Comparison of ENCODE assay signal across 20 mouse cellular contexts in the genomic region with DNA sequence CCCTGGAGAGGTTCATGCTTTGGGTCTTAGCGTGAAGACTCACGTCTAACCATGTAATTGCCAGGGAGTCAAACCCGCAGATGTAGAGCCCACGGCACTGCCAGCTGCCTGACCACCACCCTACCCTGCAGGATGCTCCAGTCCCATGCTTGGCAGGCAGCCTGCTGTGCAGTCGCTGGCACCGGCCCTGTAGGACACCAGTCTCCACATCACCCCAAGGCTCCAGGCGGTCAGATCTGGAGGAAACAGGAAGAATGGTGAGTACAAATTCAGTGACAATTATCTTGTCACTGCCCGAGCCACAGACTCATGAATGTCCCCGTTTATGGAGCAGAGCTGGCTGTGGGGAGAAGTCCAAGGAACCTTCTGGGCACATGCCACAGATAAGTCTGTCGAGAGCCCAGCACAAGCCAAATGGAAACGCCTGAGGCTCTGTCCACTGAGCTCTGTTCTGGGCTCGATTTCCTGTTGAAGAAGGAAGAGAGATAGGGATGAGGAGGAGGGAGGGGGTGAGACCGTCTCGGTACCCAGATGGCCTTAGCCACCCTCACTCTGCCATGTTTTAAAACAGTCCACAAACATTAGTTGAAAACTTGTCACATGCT.
DNase-seq lines count a peak whose midpoint lies in the region; ATAC-seq lines count a peak whose summit lies in the region.
"Had no signal": no experiment of that assay in that cellular context is flagged by ENCODE, and none has a peak within 500 bp of the region (broad histone marks: within the 10 kb centered on the region; RNA-seq: fewer than 3 reads in every experiment).

No protein-coding gene starts in this region.

- H3K9ac ChIP-seq in kidney, embryonic 16.5 days (replicated peaks; ENCODE audit: low read length) = no peak overlapping the region
- H3K9ac ChIP-seq: forebrain, embryonic 15.5 days; limb, embryonic 13.5 days; liver, embryonic 14.5 days; midbrain, embryonic 13.5 days; neural tube, embryonic 12.5 days had no signal

- no peak overlapping the region for H3K4me3 ChIP-seq in kidney, embryonic 16.5 days (ENCODE audit: low read length)
- H3K4me3 ChIP-seq: forebrain, embryonic 15.5 days; hindbrain, embryonic 12.5 days; limb, embryonic 13.5 days; midbrain, embryonic 13.5 days; neural tube, embryonic 12.5 days had no signal

- H3K27me3 ChIP-seq in kidney, embryonic 16.5 days (ENCODE audit: insufficient read depth, low read length) = peaks cover 57% of the 10 kb centered on the region
- H3K27me3 ChIP-seq: forebrain, embryonic 15.5 days; midbrain, embryonic 13.5 days; neural tube, embryonic 12.5 days had no signal

- DNase-seq in gastrocnemius, postnatal 10 days = peak; percentile 18
- DNase-seq in gastrocnemius, adult 8-10 months (ENCODE audit: low spot score in 2 of 2) = no peak
- DNase-seq in right cerebral cortex, postnatal 4 days = peak; percentile 11
- no peak for DNase-seq in right cerebral cortex, postnatal 25 days
- DNase-seq in lung, adult 18-20 months = peak; percentile 59 to 74
- peak; percentile 67 to 80 for DNase-seq in lung, postnatal 4 days
- DNase-seq in frontal cortex, postnatal 25 days (ENCODE audit: low spot score in 2 of 2) = no peak
- DNase-seq: cerebellum, adult 8-10 months; kidney, adult 9 months; kidney, postnatal 4 days; right cerebral cortex, adult 18-20 months; thymus, postnatal 36 days had no signal

- H3K36me3 ChIP-seq in kidney, embryonic 16.5 days (ENCODE audit: insufficient read depth, low read length) = no peaks in the 10 kb centered on the region
- H3K36me3 ChIP-seq: forebrain, embryonic 15.5 days; hindbrain, embryonic 12.5 days; limb, embryonic 13.5 days; midbrain, embryonic 13.5 days; neural tube, embryonic 12.5 days had no signal

- WGBS in kidney, embryonic 16.5 days = 65% methylated on average over 14 of the region's 14 CpGs

- ATAC-seq in kidney, embryonic 16.5 days (ENCODE audit: low FRiP score, low TSS enrichment) = no peak
- ATAC-seq: forebrain, embryonic 15.5 days; midbrain, embryonic 13.5 days had no signal

- no peaks in the 10 kb centered on the region for H3K9me3 ChIP-seq in kidney, embryonic 16.5 days (ENCODE audit: low read length)
- H3K9me3 ChIP-seq: forebrain, embryonic 15.5 days; hindbrain, embryonic 12.5 days; limb, embryonic 13.5 days; midbrain, embryonic 13.5 days; neural tube, embryonic 12.5 days had no signal

- H3K4me2 ChIP-seq in kidney, embryonic 16.5 days (replicated peaks; ENCODE audit: low read depth, low read length) = no peak overlapping the region
- H3K4me2 ChIP-seq: forebrain, embryonic 15.5 days; heart, embryonic 11.5 days; hindbrain, embryonic 12.5 days; limb, embryonic 13.5 days; midbrain, embryonic 13.5 days; neural tube, embryonic 12.5 days had no signal

- H3K27ac ChIP-seq in kidney, embryonic 16.5 days (ENCODE audit: low read length) = no peak overlapping the region
- H3K27ac ChIP-seq: forebrain, embryonic 15.5 days; hindbrain, embryonic 12.5 days; limb, embryonic 13.5 days; liver, embryonic 14.5 days; midbrain, embryonic 13.5 days; neural tube, embryonic 12.5 days had no signal

- peaks cover 6% of the 10 kb centered on the region; the same call in 1 of the 2 replicates for H3K4me1 ChIP-seq in kidney, embryonic 16.5 days (ENCODE audit: insufficient read depth, low read length)
- H3K4me1 ChIP-seq: forebrain, embryonic 15.5 days; hindbrain, embryonic 12.5 days; midbrain, embryonic 13.5 days; neural tube, embryonic 12.5 days had no signal

Comparison
In these comparisons a context has a peak if more than half of its experiments do, and no peak if none do; other contexts are left out.
1. DNase-seq: peak in gastrocnemius, postnatal 10 days (single experiment), right cerebral cortex, postnatal 4 days (single experiment), lung, adult 18-20 months (2 of 2) and lung, postnatal 4 days (2 of 2); none in gastrocnemius, adult 8-10 months (0 of 2), right cerebral cortex, postnatal 25 days (single experiment) and frontal cortex, postnatal 25 days (0 of 2).